Mouse (Mus musculus): ENCODE measurements at regions not wholly inside any gene's neighbourhood (a gene's known extent, or its start where the extent isn't known, plus 50 kb on each side); places are given as distances from the start of the nearest gene placed in this dataset.
A peak's percentile ranks its signal among the peaks of the same experiment; 100 is the strongest.
"Not testable (repeated sequence)": the region's sequence is repeated elsewhere in the genome, so short reads cannot be mapped to it uniquely, and the experiment has no call there.

DNA sequence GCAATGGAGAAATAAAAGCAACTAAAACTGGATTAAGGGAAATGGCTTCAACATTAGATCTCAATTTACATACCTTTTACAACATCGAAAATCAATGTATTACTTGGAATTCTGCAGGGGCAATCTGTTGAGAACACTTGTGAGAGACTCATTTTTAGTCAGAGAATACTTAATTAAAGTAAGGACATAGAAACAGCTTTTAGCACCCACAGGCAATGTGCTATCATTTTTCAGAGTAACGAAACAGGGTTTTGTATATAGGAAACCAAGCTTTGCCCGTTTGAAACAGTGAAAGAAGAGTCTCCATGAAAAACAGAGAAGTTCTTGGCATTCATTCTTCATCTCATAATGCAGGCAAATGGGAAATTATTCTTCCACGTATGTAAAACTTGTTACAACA is 196.4 kb downstream of the Tdrd3 start:
- Histone ChIP-seq H3K27ac (no peak overlapping the region), H3K9ac (no peak overlapping the region), H3K4me2 (no peak overlapping the region), H3K4me1 (no peaks in the 10 kb centered on the region), H3K4me3 (no peak overlapping the region), H3K36me3 (ENCODE audit: poor library complexity, severe bottlenecking) (no peaks in the 10 kb centered on the region), H3K9me3 (replicated peaks) (no peaks in the 10 kb centered on the region), H3K27me3 (no peaks in the 10 kb centered on the region)
- ATAC-seq: no peak
- 84% methylated on average over 4 of the region's 4 CpGs for WGBS

DNA sequence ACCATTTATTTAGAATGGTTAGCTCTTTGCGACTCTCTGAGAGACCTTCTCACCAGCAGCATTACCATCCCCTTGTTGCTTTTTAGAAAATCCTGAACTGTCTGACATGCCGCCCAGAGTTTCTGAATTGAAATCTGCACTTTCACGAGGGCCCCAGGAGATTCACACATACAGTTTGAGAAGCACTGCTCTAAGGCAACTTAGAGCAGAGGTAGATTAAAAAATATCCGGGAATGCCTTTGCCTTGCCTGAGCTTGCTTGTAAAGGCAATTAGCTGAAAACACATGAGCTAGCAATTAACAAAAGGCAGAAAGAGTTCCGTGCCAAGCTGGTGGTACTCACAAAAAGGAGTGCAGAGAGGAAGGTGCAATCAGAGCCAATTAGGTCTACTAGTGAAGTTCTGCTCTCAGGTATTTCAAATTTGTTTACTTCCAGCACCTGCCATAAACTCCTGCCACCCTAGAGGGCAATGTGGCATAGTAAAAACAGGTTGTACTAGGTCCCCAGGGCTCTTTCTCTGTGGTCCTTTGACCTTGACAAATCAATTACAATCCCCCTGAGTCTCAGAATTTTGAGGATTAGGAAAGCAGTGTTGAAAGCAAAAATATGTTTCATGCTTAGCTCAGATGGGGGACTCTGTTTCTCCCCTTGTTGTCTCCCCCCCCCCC is 203.1 kb downstream of the Tdrd3 start:
- Histone ChIP-seq H3K27ac (no peak overlapping the region), H3K4me3 (no peak overlapping the region), H3K9ac (no peak overlapping the region), H3K27me3 (no peaks in the 10 kb centered on the region), H3K36me3 (ENCODE audit: poor library complexity, severe bottlenecking) (no peaks in the 10 kb centered on the region), H3K9me3 (replicated peaks) (no peaks in the 10 kb centered on the region), H3K4me1 (0 out of 2 replicates have a peak, but pooled peaks cover 3% of the 10 kb centered on the region), H3K4me2 (no peak overlapping the region)
- 47% methylated on average over 5 of the region's 5 CpGs for WGBS
- ATAC-seq: peak; percentile 67; the same call in 1 of the 2 replicates

DNA sequence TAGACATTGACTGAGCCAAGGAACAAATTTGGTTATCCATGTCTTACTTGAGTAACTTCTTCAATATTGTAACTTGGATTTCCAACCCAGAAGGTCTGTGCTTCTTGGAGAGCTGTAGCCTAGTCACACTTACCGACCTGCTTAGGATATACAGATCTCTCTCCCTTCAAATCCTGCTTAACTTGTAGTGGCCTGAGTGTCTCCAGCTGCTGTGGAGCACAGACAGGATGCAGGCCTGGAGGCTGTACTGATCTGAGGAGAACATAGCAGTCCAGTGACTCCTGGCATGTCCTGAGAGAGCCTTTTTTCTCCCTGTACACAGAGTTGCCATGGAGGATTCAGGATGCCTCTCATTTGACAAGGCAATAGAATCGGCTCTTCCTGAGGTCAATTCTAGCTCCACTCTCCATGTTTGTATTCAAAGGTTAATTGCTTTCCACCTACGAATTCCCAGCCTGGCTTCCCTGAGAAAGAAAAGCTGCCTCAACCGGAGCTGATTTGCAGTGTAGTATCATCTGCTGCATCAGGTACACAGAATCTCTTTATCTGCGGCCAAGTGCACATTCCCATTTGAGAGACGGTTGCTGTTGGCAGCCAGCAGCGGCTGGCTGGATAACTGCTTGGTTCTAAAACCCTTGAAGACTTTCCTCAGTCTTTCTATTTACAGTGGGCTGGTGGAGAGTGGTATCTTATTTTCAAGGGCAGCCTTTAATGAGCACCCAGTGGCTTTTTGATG is 214.8 kb downstream of the Tdrd3 start:
- WGBS: 72% methylated on average over 7 of the region's 7 CpGs
- H3K27me3 ChIP-seq: no peaks in the 10 kb centered on the region
- H3K27ac ChIP-seq: no peak overlapping the region
- H3K4me2 ChIP-seq: no peak overlapping the region
- H3K36me3 ChIP-seq (ENCODE audit: poor library complexity, severe bottlenecking): no peaks in the 10 kb centered on the region
- no peaks in the 10 kb centered on the region for H3K9me3 ChIP-seq (replicated peaks)
- no peaks in the 10 kb centered on the region for H3K4me1 ChIP-seq
- H3K9ac ChIP-seq: no peak overlapping the region
- no peak for ATAC-seq
- no peak overlapping the region for H3K4me3 ChIP-seq

DNA sequence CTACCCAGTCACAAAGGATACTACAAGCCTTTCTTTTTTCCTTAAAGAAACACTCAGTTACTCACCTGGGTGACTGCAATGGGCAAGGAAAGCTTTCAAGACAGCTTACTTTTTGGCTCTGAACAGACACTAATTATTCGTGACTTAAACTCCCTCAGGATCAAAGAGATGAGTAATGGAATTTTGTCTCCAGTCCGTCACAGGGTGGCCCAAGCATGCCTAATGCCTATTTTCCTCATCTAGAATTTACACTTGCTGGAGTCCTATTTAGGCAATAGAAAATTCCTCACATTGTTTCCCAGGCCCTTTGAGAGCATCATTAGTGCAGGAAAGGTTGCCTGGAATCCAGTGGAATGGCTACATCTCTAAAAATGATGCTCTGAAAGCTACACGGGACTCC is 218.2 kb downstream of the Tdrd3 start:
- Histone ChIP-seq H3K27ac (no peak overlapping the region), H3K9me3 (replicated peaks) (no peaks in the 10 kb centered on the region), H3K4me3 (no peak overlapping the region), H3K36me3 (ENCODE audit: poor library complexity, severe bottlenecking) (no peaks in the 10 kb centered on the region), H3K27me3 (no peaks in the 10 kb centered on the region), H3K9ac (no peak overlapping the region), H3K4me2 (no peak overlapping the region), H3K4me1 (no peaks in the 10 kb centered on the region)
- no peak for ATAC-seq
- 22% methylated on average over 3 of the region's 3 CpGs for WGBS

DNA sequence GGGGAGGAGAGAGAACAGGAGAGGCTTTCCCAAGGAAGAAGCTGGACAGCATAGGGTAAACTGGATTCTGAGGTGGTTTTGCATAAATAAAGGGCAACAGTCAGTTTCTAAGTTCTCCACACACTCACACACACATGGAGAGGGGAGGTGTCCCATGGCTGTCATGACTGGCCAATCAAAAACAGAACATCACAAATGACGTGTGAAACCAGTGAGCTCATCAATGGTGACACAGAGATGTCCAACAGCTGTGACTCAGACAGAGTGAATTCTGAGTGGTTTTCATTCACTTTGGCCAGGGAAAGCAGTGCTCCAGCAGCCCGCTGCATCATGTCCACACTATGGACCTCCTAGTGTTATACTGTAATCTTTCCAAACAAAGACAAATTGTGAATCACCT is 220.7 kb downstream of the Tdrd3 start:
- ATAC-seq: no peak
- H3K4me2 ChIP-seq: no peak overlapping the region
- H3K27ac ChIP-seq: no peak overlapping the region
- H3K9ac ChIP-seq: no peak overlapping the region
- H3K4me1 ChIP-seq: no peaks in the 10 kb centered on the region
- WGBS: 92% methylated on average over 2 of the region's 2 CpGs
- H3K27me3 ChIP-seq: no peaks in the 10 kb centered on the region
- no peaks in the 10 kb centered on the region for H3K9me3 ChIP-seq (replicated peaks)
- H3K36me3 ChIP-seq (ENCODE audit: poor library complexity, severe bottlenecking): no peaks in the 10 kb centered on the region
- H3K4me3 ChIP-seq: no peak overlapping the region

DNA sequence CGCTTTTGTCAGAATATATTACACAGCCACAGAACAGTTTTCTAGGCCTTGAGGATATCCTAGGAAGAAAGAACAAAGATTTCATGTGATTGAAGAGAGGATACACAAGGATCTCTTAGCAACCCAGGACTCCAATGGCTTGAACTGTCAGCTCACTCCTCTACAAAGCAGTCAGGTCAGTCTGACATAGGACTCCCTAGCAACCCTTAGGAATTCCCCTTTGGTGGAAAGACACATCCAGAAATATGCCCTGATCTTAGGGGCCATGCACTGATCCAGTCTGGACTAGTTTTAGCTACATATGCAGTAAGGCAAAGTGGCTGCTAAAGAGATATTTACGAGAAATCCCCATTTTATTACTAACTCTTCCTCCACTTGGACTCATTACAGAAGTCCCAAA is 251.5 kb downstream of the Tdrd3 start:
- H3K27me3 ChIP-seq: no peaks in the 10 kb centered on the region
- 83% methylated on average over 2 of the region's 2 CpGs for WGBS
- no peak overlapping the region for H3K4me2 ChIP-seq
- no peaks in the 10 kb centered on the region for H3K4me1 ChIP-seq
- no peak overlapping the region for H3K27ac ChIP-seq
- no peak overlapping the region for H3K9ac ChIP-seq
- H3K36me3 ChIP-seq (ENCODE audit: poor library complexity, severe bottlenecking): no peaks in the 10 kb centered on the region
- no peak overlapping the region for H3K4me3 ChIP-seq
- no peaks in the 10 kb centered on the region for H3K9me3 ChIP-seq (replicated peaks)
- no peak for ATAC-seq

DNA sequence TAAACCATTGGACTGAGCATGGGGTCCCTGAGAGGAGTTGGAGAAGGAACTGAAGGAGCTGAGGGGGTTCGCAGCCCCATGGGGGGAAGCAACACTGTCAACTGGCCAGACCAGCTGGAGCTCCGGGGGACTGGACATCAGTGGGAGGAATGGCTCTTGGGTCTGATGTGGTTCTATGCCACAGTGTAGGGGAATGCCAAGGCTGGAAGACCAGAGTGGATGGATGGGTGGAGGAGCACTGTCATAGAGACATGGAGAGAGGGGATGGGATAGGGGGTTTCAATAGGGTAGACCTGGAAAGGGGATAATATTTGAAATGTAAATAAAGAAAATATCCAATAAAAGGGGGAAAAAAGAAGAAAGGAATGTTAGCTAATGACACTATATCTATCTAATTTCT is 253.1 kb downstream of the Tdrd3 start:
- H3K9me3 ChIP-seq (replicated peaks): no peaks in the 10 kb centered on the region
- no peak for ATAC-seq
- WGBS: 95% methylated on average over 2 of the region's 2 CpGs

DNA sequence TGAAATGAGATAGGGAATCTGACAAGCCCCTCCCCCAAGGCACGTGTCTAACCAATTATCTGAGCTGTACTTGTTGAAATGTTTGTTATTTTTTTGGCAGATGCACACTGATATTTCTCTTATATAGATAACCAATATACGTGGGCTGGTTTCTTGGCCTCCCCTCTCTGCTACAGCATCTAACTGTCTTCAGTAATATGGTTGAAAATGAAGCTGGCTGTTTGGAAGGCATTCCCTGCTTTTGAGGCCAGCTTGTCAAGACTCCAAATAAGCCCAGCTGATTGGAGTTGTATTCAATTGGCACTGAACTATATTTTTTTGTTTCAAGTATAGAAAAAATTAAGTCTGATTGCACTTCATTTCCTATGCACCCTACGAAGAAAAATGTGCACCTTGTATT is 264.3 kb downstream of the Tdrd3 start:
- Histone ChIP-seq H3K9me3 (replicated peaks) (no peaks in the 10 kb centered on the region), H3K4me2 (no peak overlapping the region), H3K27ac (no peak overlapping the region), H3K27me3 (no peaks in the 10 kb centered on the region), H3K4me1 (no peaks in the 10 kb centered on the region), H3K9ac (no peak overlapping the region), H3K36me3 (ENCODE audit: poor library complexity, severe bottlenecking) (no peaks in the 10 kb centered on the region), H3K4me3 (no peak overlapping the region)
- ATAC-seq: no peak; the same call in 1 of the 2 replicates
- WGBS: 85% methylated on average over 3 of the region's 3 CpGs

More for the DNA sequence above, 253.1 kb downstream of the Tdrd3 start:
- H3K4me2 ChIP-seq: no peak overlapping the region
- H3K4me3 ChIP-seq: no peak overlapping the region
- no peaks in the 10 kb centered on the region for H3K4me1 ChIP-seq
- H3K36me3 ChIP-seq (ENCODE audit: poor library complexity, severe bottlenecking): no peaks in the 10 kb centered on the region
- H3K9ac ChIP-seq: no peak overlapping the region
- no peaks in the 10 kb centered on the region for H3K27me3 ChIP-seq
- H3K27ac ChIP-seq: no peak overlapping the region

DNA sequence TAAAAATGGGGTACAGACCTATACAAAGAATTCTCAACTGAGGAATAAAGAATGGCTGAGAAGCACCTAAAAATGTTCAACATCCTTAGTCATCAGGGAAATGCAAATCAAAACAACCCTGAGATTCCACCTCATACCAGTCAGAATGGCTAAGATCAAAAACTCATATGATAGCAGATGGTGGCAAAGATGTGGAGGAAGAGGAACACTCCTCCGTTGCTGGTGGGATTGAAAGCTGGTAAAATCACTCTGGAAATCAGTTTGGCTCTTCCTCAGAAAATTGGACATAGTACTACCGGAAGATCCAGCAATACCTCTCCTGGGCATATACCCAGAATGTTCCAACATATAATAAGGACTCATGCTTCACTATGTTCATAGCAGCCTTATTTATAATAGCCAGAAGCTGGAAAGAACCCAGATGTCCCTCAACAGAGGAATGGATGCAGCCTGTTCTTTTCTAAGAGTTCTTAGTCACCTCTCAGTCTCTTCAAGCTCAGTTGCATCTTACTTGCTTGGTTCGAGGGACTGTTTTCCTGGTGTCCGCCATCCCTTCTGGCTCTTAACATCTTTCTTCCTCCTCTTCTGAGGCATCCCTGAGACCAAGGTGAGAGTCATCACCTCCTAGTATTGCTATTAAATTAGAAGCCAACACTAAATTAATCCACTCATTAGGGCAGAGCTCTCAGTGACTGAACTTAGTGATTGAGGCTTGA is 266.8 kb downstream of the Tdrd3 start:
- not testable (repeated sequence) for H3K9me3 ChIP-seq (replicated peaks); H3K36me3 ChIP-seq (ENCODE audit: poor library complexity, severe bottlenecking); H3K27me3 ChIP-seq; H3K27ac ChIP-seq; ATAC-seq; H3K9ac ChIP-seq; H3K4me1 ChIP-seq; H3K4me2 ChIP-seq; H3K4me3 ChIP-seq
- 87% methylated on average over 4 of the region's 4 CpGs for WGBS

DNA sequence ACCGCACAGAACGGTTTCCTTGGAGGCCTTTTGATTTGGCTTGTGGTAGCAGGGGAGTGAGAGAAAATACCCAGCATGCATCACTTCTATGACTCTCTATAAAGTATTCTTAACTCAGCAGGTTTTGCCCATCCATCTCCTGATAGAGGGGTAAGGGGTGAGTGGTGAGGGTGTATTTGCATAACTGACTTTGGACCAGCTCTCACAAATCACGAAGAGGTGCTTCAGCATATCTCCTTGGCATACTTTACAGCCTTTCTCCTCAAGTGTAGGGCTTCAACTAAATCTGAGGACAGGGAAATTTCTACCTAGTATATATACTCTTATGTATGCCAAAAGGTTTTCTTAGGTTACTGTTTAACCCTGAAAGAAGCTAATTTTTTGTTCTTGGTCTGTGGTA is 273.4 kb downstream of the Tdrd3 start:
- H3K9ac ChIP-seq: no peak overlapping the region
- no peak overlapping the region for H3K27ac ChIP-seq
- WGBS: 84% methylated on average over 3 of the region's 3 CpGs
- H3K4me3 ChIP-seq: no peak overlapping the region
- H3K9me3 ChIP-seq (replicated peaks): no peaks in the 10 kb centered on the region
- H3K4me1 ChIP-seq: no peaks in the 10 kb centered on the region
- no peak for ATAC-seq
- H3K4me2 ChIP-seq: no peak overlapping the region
- H3K27me3 ChIP-seq: no peaks in the 10 kb centered on the region
- no peaks in the 10 kb centered on the region for H3K36me3 ChIP-seq (ENCODE audit: poor library complexity, severe bottlenecking)

DNA sequence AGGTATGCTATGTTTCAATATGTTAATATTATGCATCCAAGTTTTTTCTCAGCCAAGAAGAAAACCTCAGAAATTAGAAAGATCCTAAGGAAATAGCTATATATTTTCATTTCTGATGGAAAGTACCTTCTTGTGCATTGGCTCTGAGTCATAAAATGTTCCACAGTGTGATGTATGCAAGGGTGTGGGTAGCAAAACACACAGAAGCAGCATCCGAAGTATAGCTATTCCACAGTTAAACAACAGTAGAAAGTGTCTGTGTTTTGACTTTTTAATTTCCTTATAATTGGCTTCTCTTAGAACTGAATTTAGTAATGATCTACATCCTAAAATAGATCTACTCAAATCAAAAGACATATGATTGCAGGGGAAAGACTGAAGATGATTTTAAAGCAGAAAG is 320.0 kb downstream of the Tdrd3 start:
- ATAC-seq: no peak
- no peak overlapping the region for H3K9ac ChIP-seq
- no peaks in the 10 kb centered on the region for H3K4me1 ChIP-seq
- no peak overlapping the region for H3K4me2 ChIP-seq
- H3K27ac ChIP-seq: no peak overlapping the region
- no peaks in the 10 kb centered on the region for H3K9me3 ChIP-seq (replicated peaks)
- WGBS: 90% methylated on average over 1 of the region's 1 CpGs
- H3K4me3 ChIP-seq: no peak overlapping the region
- no peaks in the 10 kb centered on the region for H3K27me3 ChIP-seq
- H3K36me3 ChIP-seq (ENCODE audit: poor library complexity, severe bottlenecking): no peaks in the 10 kb centered on the region

DNA sequence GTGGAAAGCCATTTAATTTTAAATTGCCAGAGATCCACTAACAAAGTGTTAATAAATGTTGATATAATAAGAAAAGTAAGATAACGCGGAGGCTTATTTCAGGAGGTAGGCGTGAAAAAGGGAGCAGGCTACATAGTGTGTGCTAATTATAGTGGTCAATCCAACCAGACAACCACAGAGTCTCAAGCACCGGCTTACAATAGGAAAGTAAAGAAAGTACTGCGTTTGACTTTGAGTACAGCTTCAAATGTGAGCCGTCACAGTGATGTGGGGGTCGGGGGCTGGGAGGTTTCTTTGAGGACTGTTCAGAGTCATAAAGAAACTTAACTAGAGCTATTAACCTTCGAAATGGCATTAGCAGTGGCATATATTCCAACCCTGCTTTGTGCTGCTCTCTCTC is 329.1 kb downstream of the Tdrd3 start:
- no peaks in the 10 kb centered on the region for H3K27me3 ChIP-seq
- 26% methylated on average over 8 of the region's 8 CpGs for WGBS
- peaks cover 16% of the 10 kb centered on the region for H3K4me1 ChIP-seq
- no peak overlapping the region for H3K4me3 ChIP-seq
- no peak overlapping the region for H3K27ac ChIP-seq
- H3K36me3 ChIP-seq (ENCODE audit: poor library complexity, severe bottlenecking): no peaks in the 10 kb centered on the region
- no peak overlapping the region for H3K9ac ChIP-seq
- no peaks in the 10 kb centered on the region for H3K9me3 ChIP-seq (replicated peaks)
- no peak overlapping the region for H3K4me2 ChIP-seq
- ATAC-seq: peak; percentile 61; the same call in 1 of the 2 replicates
